Mouse (Mus musculus): ENCODE data around the gene Fkrp. TPM values are rescaled to one million over a fixed set of nuclear protein-coding genes. Genes with fewer than 3 reads are reported as not detected.

The Fkrp gene
- total RNA-seq, 2 experiments from 2014 or later, result 35.7 to 42.3 TPM

- DNase-seq, result no peak
Observed at GRCm38 (mm10) chr7:16837916-16838803, 21.6 kb upstream of the Fkrp start.

- no peak for DNase-seq
Observed at GRCm38 (mm10) chr7:16830449-16830848, 13.9 kb upstream of the Fkrp start.

GRCm38 (mm10) chr7:16827274-16827673, 10.7 kb upstream of the Fkrp start:
- DNase-seq, result no peak

- no peak for DNase-seq
Observed at GRCm38 (mm10) chr7:16826571-16826970, 10.0 kb upstream of the Fkrp start.

GRCm38 (mm10) chr7:16825785-16826184, 9.3 kb upstream of the Fkrp start:
- DNase-seq, result no peak

- DNase-seq, result no peak
Observed at GRCm38 (mm10) chr7:16823734-16824133, 7.2 kb upstream of the Fkrp start.

- no peak for DNase-seq
Observed at GRCm38 (mm10) chr7:16821669-16822101, 5.2 kb upstream of the Fkrp start.

- DNase-seq, result no peak
Observed at GRCm38 (mm10) chr7:16821091-16821490, 4.6 kb upstream of the Fkrp start.

- no peak for DNase-seq
Observed at GRCm38 (mm10) chr7:16820271-16820763, 3.8 kb upstream of the Fkrp start.

- DNase-seq, result no peak
Observed at GRCm38 (mm10) chr7:16819794-16820193, 3.3 kb upstream of the Fkrp start.

- no peak for DNase-seq
Observed at GRCm38 (mm10) chr7:16817693-16818092, 1.2 kb upstream of the Fkrp start.

- DNase-seq, result peak; percentile 79
Observed at GRCm38 (mm10) chr7:16816078-16816474, 456 bp downstream of the Fkrp start.

GRCm38 (mm10) chr7:16815351-16815941, 1.1 kb downstream of the Fkrp start, which contains the start of gene Strn4:
Gene Strn4, plus strand, starts transcription at chr7:16815889.
- DNase-seq, result no peak

GRCm38 (mm10) chr7:16812505-16812904, 4.0 kb downstream of the Fkrp start:
- DNase-seq, result no peak

- no peak for DNase-seq
Observed at GRCm38 (mm10) chr7:16811649-16812070, 4.9 kb downstream of the Fkrp start.

GRCm38 (mm10) chr7:16810920-16811648, 5.4 kb downstream of the Fkrp start:
- no peak for DNase-seq

GRCm38 (mm10) chr7:16810399-16810919, 6.1 kb downstream of the Fkrp start:
- DNase-seq, result no peak

- DNase-seq, result peak; percentile 47
Observed at GRCm38 (mm10) chr7:16809739-16810138, 6.8 kb downstream of the Fkrp start.

GRCm38 (mm10) chr7:16808647-16809046, 7.9 kb downstream of the Fkrp start:
- DNase-seq, result no peak

GRCm38 (mm10) chr7:16807936-16808335, 8.6 kb downstream of the Fkrp start:
- no peak for DNase-seq

- no peak for DNase-seq
Observed at GRCm38 (mm10) chr7:16804409-16805028, 12.0 kb downstream of the Fkrp start.

- DNase-seq, result no peak
Observed at GRCm38 (mm10) chr7:16794886-16795285, 21.6 kb downstream of the Fkrp start.

Measured in gastrocnemius, postnatal 25 days (tissue).